Mouse (Mus musculus) spleen, embryonic (tissue): ENCODE results near the gene Pcbp4.

Source experiments
- CTCF ChIA-PET: fragments of 350-600 bp; sonication (Branson Sonifier 250); formaldehyde crosslinking; loops from one replicate; lab custom pipeline; 2022; lab: Charles Lee

Pcbp4 gene

DNA sequence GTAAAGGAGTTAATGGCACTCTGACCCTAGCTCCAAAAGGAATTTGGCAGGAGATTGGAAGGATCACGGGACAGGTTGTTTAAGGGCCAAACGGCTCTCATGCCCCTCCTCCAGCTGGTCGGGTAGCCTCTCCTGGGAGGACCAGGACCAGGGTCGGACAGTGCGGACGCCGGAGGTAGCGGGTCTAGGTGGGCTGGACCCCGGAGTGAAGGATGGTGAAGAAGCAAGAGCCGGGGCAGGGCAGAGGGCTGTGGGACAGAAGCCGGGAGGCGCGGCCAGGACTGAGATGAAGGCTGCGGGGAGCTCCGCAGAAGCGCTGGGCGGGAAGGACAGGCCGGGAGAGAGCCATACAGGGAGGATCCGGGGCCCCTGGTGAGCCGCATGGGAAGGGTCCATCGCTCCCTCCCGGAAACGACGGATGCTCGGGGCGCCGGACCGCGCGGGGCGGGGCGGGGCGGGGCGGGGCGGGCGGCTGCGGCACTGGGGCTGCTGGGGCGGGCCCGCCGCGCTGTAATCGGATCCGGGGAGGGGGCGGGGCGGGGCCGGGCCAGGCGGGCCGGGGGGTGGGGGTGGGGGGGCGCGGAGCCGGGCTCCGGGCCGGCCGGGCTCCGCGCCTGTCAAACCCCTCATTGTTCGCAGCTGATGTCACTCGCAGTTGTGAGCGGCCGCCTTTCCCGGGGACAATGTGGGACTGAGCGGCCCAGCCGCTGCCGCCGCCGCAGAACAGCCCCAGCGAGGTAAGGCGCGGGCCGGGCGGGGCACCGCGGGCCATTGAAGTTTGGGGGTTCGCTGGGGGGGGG lies at the start of gene Pcbp4:
Gene Pcbp4 (plus strand): TSS at position 21 of the 800 bp plus-strand sequence.
- CTCF ChIA-PET, result no interaction called here

DNA sequence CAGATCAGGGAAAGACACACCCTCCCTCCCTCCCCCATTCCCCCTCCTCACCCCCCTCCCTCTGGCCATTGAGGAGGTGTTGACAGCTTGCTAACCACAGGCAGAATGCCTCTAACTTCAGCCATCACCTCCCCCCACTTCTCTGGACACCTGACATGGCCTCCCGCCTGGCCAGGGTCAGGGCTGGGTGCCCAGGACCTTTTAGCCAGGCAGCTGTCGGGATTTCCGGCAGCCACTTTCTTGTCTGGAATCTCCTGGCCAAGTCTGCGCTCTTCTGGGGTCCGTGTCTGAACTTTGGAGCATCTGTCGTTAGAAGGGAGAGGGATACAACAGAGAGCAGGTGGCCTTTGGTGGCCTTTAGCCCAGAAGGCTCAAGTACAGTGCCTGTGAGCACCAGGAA lies 47.8 kb upstream of the Pcbp4 start:
- CTCF ChIA-PET, result no interaction called here

DNA sequence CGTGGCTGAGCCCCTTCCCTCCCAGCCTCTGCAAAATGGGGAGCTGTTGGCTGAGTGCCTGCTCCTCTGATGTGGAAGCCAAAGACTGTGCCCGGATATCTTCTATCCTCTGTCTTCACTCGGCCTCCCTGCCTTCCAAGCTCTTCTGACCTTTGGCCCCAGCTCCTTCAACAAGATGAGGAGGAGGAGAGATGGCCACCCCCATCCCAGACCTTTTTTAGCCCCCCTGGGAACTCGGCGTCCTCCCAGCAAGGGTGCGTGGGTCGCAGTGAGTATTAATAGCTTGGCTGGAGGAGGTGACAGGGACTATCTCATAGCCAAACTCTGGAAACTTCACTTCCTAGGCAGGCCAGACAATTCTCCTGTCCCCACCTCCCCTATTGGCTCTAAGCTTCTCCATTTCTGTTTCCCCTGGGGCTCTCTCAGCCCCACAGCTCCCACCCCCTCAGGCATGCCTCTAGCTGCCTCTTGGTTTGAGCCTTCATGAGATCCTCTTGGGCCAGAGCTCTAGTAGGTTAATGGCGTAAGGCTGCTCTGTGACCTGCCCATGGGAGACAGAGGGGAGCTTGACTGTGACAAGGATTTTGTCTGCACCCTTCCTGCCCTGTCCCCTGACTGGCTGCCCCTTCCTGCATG lies 46.5 kb upstream of the Pcbp4 start:
- CTCF ChIA-PET, result no interaction called here

DNA sequence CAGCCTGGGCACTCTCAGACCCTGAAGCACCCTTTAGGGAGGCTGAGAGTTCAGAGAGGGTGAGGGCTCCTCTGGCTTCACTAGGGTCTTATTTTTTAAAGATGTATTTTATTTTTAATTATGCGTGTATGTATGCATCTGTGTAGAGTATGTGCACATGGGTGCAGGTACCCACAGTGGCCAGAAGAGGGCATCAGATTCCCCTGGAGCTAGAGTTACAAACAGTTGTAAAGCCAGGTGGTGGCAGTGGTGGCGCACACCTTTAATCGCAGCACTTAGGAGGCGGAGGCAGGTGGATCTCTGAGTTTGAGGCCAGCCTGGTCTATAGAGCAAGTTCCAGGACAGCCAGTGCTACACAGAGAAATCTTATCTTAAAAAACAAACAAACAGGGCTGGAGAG lies 44.0 kb upstream of the Pcbp4 start:
- CTCF ChIA-PET, result no interaction called here

DNA sequence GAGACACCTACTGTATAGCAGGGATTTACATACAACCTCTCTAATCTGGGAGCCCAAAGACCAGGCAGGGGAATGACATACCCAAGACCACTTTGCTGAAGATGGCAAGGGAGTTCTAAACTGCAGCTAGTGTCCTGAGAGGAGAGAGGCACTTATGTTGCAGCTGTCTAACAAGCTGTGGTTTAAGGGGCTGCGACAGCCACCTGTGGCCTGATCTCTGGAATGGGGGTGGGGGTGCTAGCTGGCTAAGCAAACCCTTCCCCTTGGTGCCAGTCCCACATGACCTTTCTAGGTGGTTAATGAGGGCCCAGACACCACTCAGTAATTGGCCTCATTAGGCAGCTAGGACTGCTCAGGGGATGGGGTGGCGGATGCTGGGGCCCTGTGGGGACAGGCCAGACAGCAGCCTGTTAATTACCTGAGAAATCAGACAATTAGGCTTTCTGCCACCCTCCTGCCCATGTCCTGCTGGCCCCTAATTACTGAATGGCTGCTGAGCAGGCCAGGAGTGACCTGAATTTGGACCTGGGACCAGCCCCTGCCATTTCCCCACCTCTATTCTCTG lies 42.9 kb upstream of the Pcbp4 start:
- CTCF ChIA-PET, result interaction anchor here (0.7 to 1.4 kb wide), 2 partner anchors 10 to 13 kb away, joined by 3 read pairs; no protein-coding TSS in a partner anchor

DNA sequence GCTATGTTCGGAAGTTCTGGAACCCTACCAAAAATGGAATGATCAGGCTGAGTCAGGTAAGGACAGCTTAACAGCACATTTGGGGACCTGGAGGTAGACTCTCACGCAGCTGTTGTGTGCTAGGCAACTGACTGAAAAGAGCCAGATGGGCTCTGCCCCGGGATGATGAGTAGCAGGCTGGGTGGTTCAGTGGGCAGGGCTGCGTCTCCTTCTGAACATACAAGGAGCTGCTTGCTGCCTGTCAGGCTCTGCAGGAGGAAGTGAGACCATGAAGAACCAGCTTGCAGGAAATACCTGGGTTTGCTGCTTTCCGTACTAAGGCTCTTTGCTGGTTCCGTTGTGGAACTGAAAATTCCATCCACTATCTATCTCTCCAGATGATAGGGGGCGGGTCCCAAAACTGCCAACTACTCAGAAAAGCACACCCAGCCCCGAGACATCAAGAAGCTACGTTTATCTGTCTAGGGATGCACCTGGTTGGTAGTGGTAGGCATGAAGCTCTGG lies 41.9 kb upstream of the Pcbp4 start:
- CTCF ChIA-PET, result interaction anchor here (0.6 to 1.4 kb wide), 2 partner anchors 12 to 182 kb away, joined by 3 to 6 read pairs; no protein-coding TSS in a partner anchor

DNA sequence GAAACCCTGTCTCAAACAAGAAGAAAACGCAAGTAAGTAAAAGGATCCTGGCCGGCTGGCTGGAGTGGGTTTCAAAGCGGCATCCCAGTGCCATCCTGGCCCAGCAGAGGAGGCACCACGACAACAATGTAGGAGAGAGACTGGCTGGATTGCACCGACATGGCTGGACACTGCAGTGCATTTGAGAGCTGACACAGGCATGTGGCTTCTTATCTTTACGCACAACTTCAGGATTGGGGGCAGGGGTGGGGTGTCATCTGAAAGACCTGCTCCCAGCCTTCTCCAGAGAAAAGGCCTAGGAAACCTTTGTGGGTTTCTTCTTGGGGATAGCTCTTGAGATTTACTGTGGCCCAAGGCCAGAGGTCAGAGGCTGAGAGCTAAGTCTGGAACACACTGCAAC lies 41.4 kb upstream of the Pcbp4 start:
- CTCF ChIA-PET, result interaction anchor here (0.6 kb wide), 1 partner anchor 182 kb away, joined by 6 read pairs; no protein-coding TSS in a partner anchor

DNA sequence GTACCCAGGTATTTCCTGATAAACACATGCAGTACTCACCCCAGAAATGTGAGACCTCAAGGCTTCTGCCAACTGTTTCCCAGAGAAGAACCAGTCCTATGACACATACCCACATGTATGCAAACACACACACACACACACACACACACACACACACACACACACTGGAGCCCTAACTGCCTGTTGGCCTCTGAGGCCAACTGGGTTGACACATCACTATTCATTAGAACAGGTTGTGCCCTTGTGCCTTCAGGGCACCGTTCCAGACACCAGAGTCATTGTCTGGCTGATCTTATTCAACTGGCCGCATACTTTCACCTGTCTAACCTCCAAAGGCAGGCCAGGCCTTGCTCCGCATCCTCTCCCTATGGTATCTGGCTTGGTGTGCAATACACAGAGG lies 40.9 kb upstream of the Pcbp4 start:
- CTCF ChIA-PET, result no interaction called here

DNA sequence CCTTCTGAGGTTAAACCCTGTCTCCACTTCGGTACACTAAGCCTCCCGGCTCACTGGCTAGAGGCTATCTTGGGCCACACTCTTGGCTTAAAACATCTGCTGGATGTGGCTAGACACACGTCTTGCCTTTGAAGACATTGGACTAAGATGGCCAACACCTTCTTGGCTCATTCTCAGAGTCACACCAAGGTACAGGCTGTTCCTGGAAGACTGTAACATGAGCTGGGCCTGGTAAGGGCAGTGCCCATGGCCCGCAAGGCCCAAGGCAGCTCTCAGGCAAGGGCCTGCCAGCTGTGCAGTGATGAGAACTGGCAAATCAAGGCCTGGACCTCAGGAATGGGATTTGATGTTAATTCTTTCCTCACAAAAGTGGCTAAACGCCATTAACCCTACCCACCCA lies 39.5 kb upstream of the Pcbp4 start:
- CTCF ChIA-PET, result interaction anchor here (0.6 kb wide), 1 partner anchor 108 kb away, joined by 3 read pairs; no protein-coding TSS in a partner anchor

DNA sequence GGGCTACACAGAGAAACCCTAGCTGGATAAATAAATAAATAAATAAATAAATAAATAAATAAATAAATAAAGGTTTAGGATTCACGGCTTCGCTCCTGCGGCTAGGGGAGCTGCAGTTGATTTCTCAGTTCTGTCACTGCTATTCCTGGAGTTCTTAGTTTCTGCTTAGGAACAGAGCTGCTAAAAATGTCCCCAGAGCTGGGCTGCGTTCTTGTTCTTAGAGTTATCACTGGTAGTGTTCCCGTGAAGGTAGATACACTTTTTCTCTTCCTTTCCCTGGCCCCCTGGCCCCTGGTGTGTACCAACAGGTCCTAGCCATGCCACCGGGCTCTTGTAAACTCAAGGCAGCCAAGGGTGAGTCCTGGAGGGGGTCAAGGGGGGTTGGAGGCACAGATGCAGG lies 36.3 kb upstream of the Pcbp4 start:
- CTCF ChIA-PET, result interaction anchor here (0.7 kb wide), 1 partner anchor 63 kb away, joined by 3 read pairs; no protein-coding TSS in a partner anchor

DNA sequence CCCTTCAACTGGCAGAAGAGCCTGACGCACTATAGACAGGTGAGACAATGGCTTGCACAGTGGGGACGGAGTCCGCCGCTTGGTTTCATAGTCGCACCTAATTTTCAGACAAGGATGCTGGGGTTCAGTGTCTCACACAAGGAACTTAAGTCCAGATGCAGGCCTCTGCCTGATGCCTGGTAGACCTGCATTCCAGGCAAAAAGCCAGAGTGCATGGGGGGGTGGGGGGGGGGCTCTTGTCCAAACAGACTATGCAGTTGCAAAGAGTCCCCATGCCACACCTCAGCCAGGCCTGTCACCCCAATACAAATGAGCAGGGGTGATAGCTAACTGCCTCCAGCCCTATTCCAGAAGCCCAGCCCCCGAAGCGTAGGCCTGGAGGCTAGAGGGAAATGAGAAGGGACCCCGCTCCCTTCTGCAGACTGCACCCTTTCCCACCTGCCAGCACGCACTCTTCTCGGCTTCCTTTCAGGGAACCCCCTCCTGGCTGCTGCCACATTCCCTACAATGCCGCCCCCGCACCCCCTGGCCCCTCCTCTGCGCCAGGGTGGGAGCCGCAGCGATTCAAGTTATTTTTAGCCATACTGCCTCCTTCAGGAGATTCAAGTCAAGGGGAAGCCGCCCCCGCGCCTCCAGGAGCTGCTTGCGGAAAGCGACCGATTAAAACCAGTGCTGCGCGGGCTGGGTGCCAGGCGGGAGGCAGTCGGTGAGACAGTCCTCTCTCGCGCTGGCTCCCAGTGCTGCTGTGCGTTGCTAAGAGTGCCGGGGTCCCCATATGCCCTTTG lies 35.1 kb upstream of the Pcbp4 start:
- CTCF ChIA-PET, result no interaction called here

DNA sequence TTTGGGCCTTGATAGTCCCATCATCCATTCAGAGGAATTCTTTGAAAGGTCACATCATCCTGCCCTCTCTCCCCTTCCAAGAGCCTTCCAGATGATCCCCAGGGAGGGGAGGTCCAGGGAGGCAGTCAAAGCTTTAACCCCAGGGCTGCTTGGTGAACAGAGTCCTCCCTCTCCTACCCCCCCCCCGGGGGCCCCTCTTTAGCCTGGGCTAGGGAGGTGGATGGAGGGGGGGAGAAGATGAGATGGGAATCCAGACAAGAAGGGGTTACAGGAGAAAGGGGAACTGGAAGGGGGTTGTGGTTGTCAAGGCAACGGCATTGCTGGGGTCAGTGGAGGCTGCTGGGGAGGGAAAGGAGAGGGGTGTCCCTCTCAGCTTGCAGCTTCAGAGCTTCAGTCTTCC lies 32.5 kb upstream of the Pcbp4 start:
- CTCF ChIA-PET, result interaction anchor here (0.6 to 1.7 kb wide), 5 partner anchors 11 to 131 kb away, joined by 3 to 7 read pairs (median 5); partner anchors contain the start of gene Parp3

DNA sequence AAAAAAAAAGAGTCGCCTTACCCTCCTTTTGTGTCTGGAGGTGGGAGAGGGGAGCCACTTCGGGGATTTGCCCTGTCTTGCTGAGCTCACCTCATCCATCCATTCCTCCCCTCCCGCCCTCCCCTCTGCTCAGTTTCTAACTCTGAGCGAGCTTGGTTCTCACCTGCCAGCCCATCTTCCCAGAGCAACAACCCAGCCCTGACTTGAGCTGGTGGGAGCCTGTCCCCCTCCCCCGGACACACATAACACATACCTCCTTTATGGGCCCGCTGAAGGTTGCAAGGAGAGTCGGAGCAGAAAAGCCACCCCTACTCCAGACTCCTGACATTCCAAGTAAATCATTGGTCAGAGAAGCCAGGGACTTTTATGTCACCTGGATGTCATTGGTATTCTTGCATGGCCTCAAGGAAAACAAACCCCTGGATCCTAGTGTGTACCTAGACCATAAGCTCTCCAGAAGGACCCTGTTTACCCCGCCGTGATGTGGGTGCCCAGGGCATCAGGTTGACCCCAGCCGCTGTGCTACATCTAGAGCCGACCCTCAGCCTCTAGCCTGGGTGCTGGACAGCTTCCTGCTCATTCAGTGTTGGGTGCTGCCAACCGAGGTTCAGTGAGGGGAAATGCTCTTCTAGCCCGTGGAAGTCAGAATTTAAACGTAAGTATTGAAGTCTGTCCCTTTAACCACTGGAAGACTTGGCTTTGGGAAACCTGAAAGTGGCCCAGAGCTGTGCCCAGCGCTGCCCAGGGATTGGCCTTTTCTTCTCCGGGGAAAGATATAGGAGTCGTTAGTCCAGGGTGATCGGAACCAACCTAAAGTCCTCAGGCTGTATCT lies 31.8 kb upstream of the Pcbp4 start:
- CTCF ChIA-PET, result interaction anchor here (0.7 to 1.7 kb wide), 12 partner anchors 11 to 209 kb away, joined by 3 to 10 read pairs (median 4); partner anchors contain the start of gene Parp3

DNA sequence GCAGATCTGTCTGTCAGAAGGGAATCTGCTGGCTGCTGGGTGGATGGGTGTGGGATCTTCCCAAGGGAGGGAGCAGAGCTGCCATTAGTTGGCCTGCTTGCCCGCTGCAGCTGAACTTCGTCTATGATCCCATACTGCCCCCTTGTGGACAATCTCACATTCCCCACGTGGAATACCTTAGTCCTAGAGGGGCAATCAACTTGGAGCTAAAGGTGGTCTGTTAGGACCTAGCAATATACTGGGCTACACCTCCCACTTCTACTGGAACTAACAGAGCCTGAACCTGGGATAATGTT lies 31.3 kb upstream of the Pcbp4 start:
- CTCF ChIA-PET, result interaction anchor here (0.7 to 1.7 kb wide), 10 partner anchors 31 to 210 kb away, joined by 3 to 10 read pairs (median 4); partner anchors contain the start of genes Dusp7 and Parp3

DNA sequence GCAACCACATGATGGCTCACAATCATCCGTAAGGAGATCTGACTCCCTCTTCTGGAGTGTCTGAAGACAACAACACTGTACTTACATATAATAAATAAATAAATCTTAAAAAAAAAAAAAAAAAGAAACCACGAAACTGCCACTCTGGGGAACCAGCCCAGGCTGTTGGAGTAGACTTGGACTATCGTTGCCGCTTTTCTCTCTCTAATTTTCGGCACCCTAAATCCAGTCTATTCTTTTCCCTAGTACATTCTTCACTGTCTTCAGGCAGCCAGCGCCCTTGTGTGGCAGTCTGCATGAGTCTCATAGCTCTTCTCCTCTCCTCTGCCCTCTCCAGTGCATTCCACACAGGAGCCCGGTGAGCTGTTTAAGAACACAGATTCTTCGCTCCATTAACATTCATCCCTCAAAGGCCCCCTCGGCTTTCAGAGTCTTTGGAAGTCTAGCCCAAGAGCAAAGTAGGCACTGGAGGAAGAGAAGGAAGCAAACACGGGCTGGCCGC lies 24.3 kb upstream of the Pcbp4 start:
- CTCF ChIA-PET, result interaction anchor here (0.5 to 1.2 kb wide), 3 partner anchors 9 to 369 kb away, joined by 3 to 10 read pairs (median 6); partner anchors contain the start of gene Acy1

DNA sequence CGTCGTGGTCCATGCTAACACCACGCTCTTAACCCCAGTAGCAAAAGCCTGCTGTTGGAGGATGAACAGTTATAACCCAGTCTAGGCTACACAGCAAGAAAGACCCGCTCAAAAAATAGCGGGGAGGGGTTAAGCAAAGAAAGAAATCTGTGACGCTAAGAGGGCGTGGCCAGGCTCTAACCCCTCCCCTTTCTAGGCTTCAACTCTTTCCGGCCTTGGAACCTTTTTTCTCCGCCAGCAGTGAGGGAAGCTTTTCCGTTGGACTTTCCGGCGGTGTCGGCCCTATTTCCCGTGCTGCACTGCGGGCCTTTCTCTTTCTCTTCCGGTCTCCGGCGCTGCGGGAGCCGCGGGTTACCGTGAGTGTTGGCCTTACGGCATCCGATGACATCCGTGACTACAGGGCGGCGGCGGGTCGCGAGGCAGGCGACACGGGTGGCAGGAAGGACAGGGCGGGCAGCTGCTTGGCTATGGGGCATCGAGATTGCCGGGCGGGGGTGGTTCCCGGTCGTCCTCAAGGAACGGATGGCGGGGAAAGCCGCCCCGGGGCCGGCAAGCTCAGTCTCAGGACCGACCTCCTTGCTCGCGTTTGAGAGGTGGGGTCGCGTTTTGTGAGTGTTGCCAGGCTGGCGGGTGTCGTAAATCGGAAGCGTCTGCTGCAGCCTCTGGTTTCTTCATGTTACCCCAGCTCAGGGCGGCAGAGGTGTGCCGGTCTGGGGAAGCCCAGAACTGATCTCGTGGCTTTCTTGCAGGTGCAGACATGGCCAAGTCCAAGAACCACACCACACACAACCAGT lies 23.7 kb upstream of the Pcbp4 start, which contains the start of gene Rpl29:
Gene Rpl29 (plus strand): TSS at position 234 of the 794 bp plus-strand sequence.
- CTCF ChIA-PET, result interaction anchor here (1.1 to 1.2 kb wide), 2 partner anchors 9 to 122 kb away, joined by 3 to 6 read pairs; partner anchors contain the start of gene Acy1

DNA sequence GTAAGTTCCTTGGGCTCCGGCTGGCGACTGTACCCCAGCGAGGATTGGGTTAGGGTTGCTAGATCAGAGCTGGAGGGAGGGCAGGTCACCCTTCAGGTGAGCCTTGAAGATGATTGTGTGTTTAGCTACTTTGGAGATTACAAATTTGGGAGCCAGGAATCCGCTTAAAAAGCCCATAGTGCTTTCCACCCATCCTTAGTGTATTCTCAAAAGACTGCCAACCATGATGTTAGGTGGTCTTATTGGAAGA lies 23.2 kb upstream of the Pcbp4 start:
- CTCF ChIA-PET, result interaction anchor here (1.0 to 1.2 kb wide), 2 partner anchors 8 to 47 kb away, joined by 3 to 6 read pairs; partner anchors contain the start of genes Acy1 and Parp3

DNA sequence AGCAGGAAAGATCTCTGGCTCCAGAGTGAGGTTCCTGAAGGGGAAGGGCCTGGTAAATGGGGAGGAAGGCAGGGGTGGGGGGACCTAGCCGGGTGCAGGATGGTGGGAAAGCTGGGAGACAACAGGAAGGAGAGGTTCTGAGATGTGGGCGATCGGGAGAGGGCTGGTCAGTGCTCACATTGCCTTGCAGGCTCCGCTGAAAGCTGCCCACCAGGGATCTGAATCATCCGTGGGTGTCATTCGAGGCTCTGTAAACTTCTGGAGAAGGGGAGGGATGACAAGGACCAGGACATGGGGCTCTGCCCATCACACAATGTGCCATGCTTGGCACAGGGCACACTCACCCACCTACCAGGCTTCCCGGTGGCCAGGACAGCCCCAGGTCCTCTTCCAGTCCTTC lies 19.7 kb upstream of the Pcbp4 start:
- CTCF ChIA-PET, result interaction anchor here (0.8 to 1.4 kb wide), 2 partner anchors 13 to 14 kb away, joined by 4 read pairs; partner anchors contain the start of gene Abhd14a

DNA sequence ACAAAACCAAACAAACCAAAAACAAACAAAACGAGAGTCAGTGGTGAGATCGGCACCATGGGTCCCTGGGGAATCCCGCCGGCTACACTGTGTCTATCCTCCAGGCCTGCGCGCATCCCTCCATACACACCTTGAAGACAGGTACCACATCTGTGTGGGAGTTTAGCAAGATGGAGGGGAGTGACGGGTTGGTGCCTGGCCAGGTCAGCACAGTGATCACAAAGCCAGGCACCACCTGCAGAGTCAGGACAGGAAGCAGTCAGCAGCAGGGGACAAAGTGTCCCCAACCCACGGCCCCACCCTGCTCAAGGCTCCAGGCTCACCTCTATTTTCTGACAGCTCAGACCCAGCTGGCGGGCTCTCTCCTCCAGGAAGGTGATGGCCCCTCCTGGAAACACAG lies 16.5 kb upstream of the Pcbp4 start:
- CTCF ChIA-PET, result no interaction called here
